In the genomic region with DNA sequence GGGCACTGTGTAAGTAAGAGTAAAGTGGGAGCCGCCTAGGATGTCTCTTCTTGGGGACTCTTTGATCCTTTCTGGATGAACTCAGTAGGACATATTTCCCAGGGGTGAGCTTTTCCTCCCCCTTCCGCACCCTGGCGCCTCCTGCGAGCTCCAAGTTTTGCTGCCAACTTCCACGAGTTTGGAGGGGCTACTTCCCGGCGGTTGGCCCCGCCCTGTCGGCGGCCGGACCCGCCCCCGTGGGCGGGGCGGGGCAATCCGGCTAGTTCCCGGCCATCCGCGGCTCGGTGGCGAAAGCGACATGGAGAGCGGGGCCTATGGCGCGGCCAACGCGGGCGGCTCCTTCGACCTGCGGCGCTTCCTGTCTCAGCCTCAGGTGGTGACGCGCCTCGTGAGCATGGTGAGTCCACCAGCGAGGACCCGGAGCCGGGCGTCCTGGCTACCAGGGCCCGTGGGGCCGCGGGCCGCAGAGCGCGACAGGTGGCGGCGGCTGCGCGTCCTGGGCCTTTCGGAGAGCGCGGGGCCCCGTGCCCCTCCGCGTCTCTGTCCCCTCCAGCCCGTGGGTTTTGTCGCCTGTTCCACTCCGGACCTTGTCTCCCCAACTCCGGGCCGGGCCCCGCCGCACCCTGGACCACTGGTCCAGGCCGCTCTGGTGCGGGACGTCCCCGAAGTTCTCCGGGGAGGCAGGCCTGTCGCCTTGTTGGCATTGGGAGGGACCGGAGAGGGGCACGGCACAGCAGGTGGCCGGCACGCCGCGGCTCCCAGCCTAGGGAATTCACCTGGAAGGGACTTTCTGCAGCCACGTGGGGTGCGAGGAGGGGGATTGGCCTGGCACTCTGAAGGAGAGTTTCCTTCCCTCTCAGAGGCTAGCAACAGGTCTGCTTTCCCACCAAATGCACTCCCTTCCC, we compare ENCODE assay signal across 8 mouse cellular contexts. TPM values are rescaled to one million over a fixed set of nuclear protein-coding genes. Genes with fewer than 3 reads are reported as not detected.
DNase-seq lines count a peak whose midpoint lies in the region; ATAC-seq and TF ChIP-seq lines count a peak whose summit lies in the region.

A gene (plus strand): TSS at position 262 of the 905 bp plus-strand sequence.
A gene (plus strand): TSS at position 262 of the 905 bp plus-strand sequence.

- peak within 1 kb of the TSS; percentile 14; the same call in 1 of the 2 replicates for H3K27ac ChIP-seq in embryonic fibroblast, embryonic 13.5 days (ENCODE audit: insufficient read depth, low read length)
- H3K27ac ChIP-seq in heart, embryonic 16.5 days (ENCODE audit: low read length): peak within 1 kb of the TSS; percentile 85

- WGBS in heart, embryonic 16.5 days: under 1% methylated on average over 75 of the region's 75 CpGs

- peak within 1 kb of the TSS; percentile 79 for H3K4me2 ChIP-seq in heart, embryonic 16.5 days (ENCODE audit: low read depth, low read length)

- H3K9me3 ChIP-seq in heart, embryonic 16.5 days (replicated peaks; ENCODE audit: control insufficient read depth, low read length): no peaks in the 10 kb centered on the region

- H3K4me3 ChIP-seq in embryonic fibroblast, embryonic 13.5 days (ENCODE audit: insufficient read depth, low read length): peak within 1 kb of the TSS; percentile 59
- H3K4me3 ChIP-seq in heart, embryonic 16.5 days (ENCODE audit: low read length): peak within 1 kb of the TSS; percentile 90

- peak; percentile 75 for TF ChIP-seq POLR2A in embryonic fibroblast, embryonic 13.5 days (IDR thresholded peaks at IDR 0.05; ENCODE audit: low read depth, low read length)

- peak within 1 kb of the TSS; percentile 95 for H3K9ac ChIP-seq in heart, embryonic 16.5 days (ENCODE audit: low read length)

- 0 out of 2 replicates have a peak, but pooled peaks cover 2% of the 10 kb centered on the region for H3K4me1 ChIP-seq in embryonic fibroblast, embryonic 13.5 days (ENCODE audit: control insufficient read depth, insufficient read depth, low read length)
- peaks cover 27% of the 10 kb centered on the region for H3K4me1 ChIP-seq in heart, embryonic 16.5 days (ENCODE audit: control insufficient read depth, insufficient read depth, low read length)

- peak; percentile 77 for DNase-seq in CD4-positive helper T cell, adult 2 months (ENCODE audit: low read depth, low spot score)
- peak; percentile 89 for DNase-seq in ZHBTc4 (ENCODE audit: low read depth, low spot score)
- DNase-seq in kidney, postnatal 10 days: peak; percentile 88
- DNase-seq in lung, postnatal 36 days: peak; percentile 82
- peak; percentile 86 for DNase-seq in retina, postnatal 1 day

- no peaks in the 10 kb centered on the region for H3K27me3 ChIP-seq in heart, embryonic 16.5 days (ENCODE audit: control insufficient read depth, insufficient read depth, low read length)

- no peak for TF ChIP-seq CTCF in embryonic fibroblast, embryonic 13.5 days (IDR thresholded peaks at IDR 0.05; ENCODE audit: borderline replicate concordance, insufficient read depth, low read length)

- ATAC-seq in heart, embryonic 16.5 days (replicated peaks; ENCODE audit: extremely low read depth, insufficient read depth, low FRiP score): peak; percentile 69
- no peak for ATAC-seq in frontal cortex, adult (ENCODE audit: low TSS enrichment)

- H3K36me3 ChIP-seq in heart, embryonic 16.5 days (ENCODE audit: control insufficient read depth, insufficient read depth): peaks cover 12% of the 10 kb centered on the region

RNA-seq across cellular contexts. Expression of the first gene that starts in this region (rescaled TPM):
- 0.49 TPM in 1 of 2 replicates, not detected in the other for polyA plus RNA-seq in embryonic fibroblast, embryonic 13.5 days (2011; ENCODE audit: insufficient read length, low read depth, missing spikeins)
- 0.92 and 2.4 TPM in 2 replicates for polyA plus RNA-seq in heart, embryonic 16.5 days (2015; fragmentation: Nextera tagmentation; extraction: Ambion mirVana)

RNA-seq across cellular contexts. Expression of the second gene that starts in this region (rescaled TPM):
- 66.9 and 68.6 TPM in 2 replicates for polyA plus RNA-seq in embryonic fibroblast, embryonic 13.5 days (2011; ENCODE audit: insufficient read length, low read depth, missing spikeins)
- polyA plus RNA-seq in heart, embryonic 16.5 days (2015; fragmentation: Nextera tagmentation; extraction: Ambion mirVana): 111 and 133 TPM in 2 replicates
